Mouse (Mus musculus) right cerebral cortex, postnatal 36 days (tissue): ENCODE data around the gene Wnt10b.

Experiments
- DNase-seq, 2 experiments: peaks; one replicate each; pipeline ENCODE4 v3.0.0; 2022; ENCODE audit warnings: low spot score in 2 of 2, mixed read lengths in 1 of 2

Wnt10b gene

GRCm38 (mm10) chr15:98796803-98797595, 19.0 kb upstream of the Wnt10b start:
- DNase-seq: no peak

GRCm38 (mm10) chr15:98793141-98793698, 15.3 kb upstream of the Wnt10b start:
- DNase-seq: no peak

GRCm38 (mm10) chr15:98792233-98793020, 14.5 kb upstream of the Wnt10b start:
- DNase-seq: peak; percentile 44 to 70

- no peak for DNase-seq
These were observed 13.8 kb upstream of the Wnt10b start for GRCm38 (mm10) chr15:98791771-98792170.

GRCm38 (mm10) chr15:98791221-98791620, 13.3 kb upstream of the Wnt10b start:
- DNase-seq: no peak

- DNase-seq: no peak
These were observed 12.8 kb upstream of the Wnt10b start for GRCm38 (mm10) chr15:98790761-98791160.

- DNase-seq: no peak
These were observed 11.9 kb upstream of the Wnt10b start, which contains the start of gene Wnt1 for GRCm38 (mm10) chr15:98789661-98790535. Wnt1 (plus strand) TSS chr15:98789857.

- no peak for DNase-seq
These were observed 11.2 kb upstream of the Wnt10b start for GRCm38 (mm10) chr15:98788972-98789660.

GRCm38 (mm10) chr15:98787930-98788329, 10.0 kb upstream of the Wnt10b start:
- no peak for DNase-seq

- no peak for DNase-seq
These were observed 7.8 kb upstream of the Wnt10b start for GRCm38 (mm10) chr15:98785744-98786143.

- DNase-seq: no peak
These were observed 3.2 kb upstream of the Wnt10b start for GRCm38 (mm10) chr15:98781166-98781565.

- DNase-seq: no peak
These were observed 2.6 kb upstream of the Wnt10b start for GRCm38 (mm10) chr15:98780573-98780972.

- no peak for DNase-seq
These were observed 2.1 kb upstream of the Wnt10b start for GRCm38 (mm10) chr15:98780075-98780474.

GRCm38 (mm10) chr15:98778806-98779205, 856 bp upstream of the Wnt10b start:
- DNase-seq: no peak

GRCm38 (mm10) chr15:98778191-98778770, 331 bp upstream of the Wnt10b start:
- no peak for DNase-seq

- no peak for DNase-seq
These were observed 839 bp downstream of the Wnt10b start for GRCm38 (mm10) chr15:98777005-98777616.

- DNase-seq: no peak
These were observed 1.5 kb downstream of the Wnt10b start for GRCm38 (mm10) chr15:98776280-98777004.

GRCm38 (mm10) chr15:98775533-98775932, 2.4 kb downstream of the Wnt10b start:
- no peak for DNase-seq

- no peak for DNase-seq
These were observed 3.9 kb downstream of the Wnt10b start for GRCm38 (mm10) chr15:98774096-98774495.
